Mouse (Mus musculus) forebrain, embryonic 10.5 days (tissue): ENCODE data around the gene Ckm. TPM values are rescaled to one million over a fixed set of nuclear protein-coding genes. Genes with fewer than 3 reads are reported as not detected.

Experiments
- DNase-seq: peaks from one replicate; pipeline ENCODE4 v3.0.0-alpha.2; 2017; ENCODE audit warnings: low spot score; ENCODE audit errors: extremely low spot score
- H3K27ac ChIP-seq: fragments of 300-500 bp; sonication (generic); 2 replicates; pipeline ENCODE4 v1.5.1; 2016; ENCODE audit warnings: mild to moderate bottlenecking
- H3K27me3 ChIP-seq: fragments of 300-500 bp; sonication (generic); 2 replicates; pipeline ENCODE4 v1.6.1; 2016; ENCODE audit warnings: mild to moderate bottlenecking; ENCODE audit not compliant: poor library complexity, severe bottlenecking
- H3K36me3 ChIP-seq: fragments of 300-500 bp; sonication (generic); replicated peaks from 2 replicates; pipeline ENCODE4 v1.6.1; 2016; ENCODE audit warnings: mild to moderate bottlenecking, moderate library complexity
- H3K4me1 ChIP-seq: fragments of 300-500 bp; sonication (generic); 2 replicates; pipeline ENCODE4 v1.6.1; 2016
- H3K4me3 ChIP-seq: fragments of 300-500 bp; sonication (generic); 2 replicates; pipeline ENCODE4 v1.5.1; 2016; ENCODE audit warnings: mild to moderate bottlenecking, moderate library complexity
- H3K9me3 ChIP-seq: fragments of 300-500 bp; sonication (generic); 2 replicates; pipeline ENCODE4 v1.6.1; 2016; ENCODE audit warnings: mild to moderate bottlenecking, moderate library complexity
- WGBS: fragments of 180-500 bp; shearing (Covaris S2); methylation state at CpG from one replicate; pipeline ENCODE4 v1.1.7; 2016; 5-methylcytosine and 5-hydroxymethylcytosine counted together
- polyA plus RNA-seq: library from polyadenylated mRNA; unstranded; fragments of >200 nt; fragmentation: Nextera tagmentation; extraction: Ambion mirVana; gene quantifications from 2 replicates; pipeline ENCODE4 v1.2.1, GENCODE M21; 2016

Gene Ckm
- polyA plus RNA-seq, 1 experiment from 2014 or later = not detected

DNA sequence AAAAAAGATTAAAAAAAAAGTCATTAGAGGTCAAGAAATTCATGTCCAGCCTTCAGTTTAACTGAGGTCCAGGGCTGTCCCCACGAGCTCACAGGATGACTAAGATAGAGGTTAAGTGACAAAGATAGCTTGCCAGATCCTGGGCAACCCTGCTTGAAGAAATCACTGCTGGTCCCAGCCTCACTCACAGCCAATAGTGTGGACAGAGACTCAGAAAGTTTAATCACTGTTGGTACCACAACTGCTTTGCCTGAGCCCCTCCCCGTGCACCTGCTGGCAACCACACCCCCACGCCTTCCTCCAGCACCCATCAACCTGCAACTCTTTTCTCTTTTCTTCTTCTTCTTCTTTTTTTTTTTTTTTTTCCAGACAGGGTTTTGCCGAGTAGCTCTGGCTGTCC, 19.5 kb downstream of the Ckm start:
- peaks cover 44% of the 10 kb centered on the region for H3K36me3 ChIP-seq
- no peaks in the 10 kb centered on the region for H3K9me3 ChIP-seq
- peaks cover 12% of the 10 kb centered on the region for H3K4me1 ChIP-seq
- 70% methylated on average over 4 of the region's 4 CpGs for WGBS
- no peak overlapping the region for H3K27ac ChIP-seq
- H3K27me3 ChIP-seq = peaks cover 45% of the 10 kb centered on the region
- DNase-seq = no peak
- H3K4me3 ChIP-seq = no peak overlapping the region

DNA sequence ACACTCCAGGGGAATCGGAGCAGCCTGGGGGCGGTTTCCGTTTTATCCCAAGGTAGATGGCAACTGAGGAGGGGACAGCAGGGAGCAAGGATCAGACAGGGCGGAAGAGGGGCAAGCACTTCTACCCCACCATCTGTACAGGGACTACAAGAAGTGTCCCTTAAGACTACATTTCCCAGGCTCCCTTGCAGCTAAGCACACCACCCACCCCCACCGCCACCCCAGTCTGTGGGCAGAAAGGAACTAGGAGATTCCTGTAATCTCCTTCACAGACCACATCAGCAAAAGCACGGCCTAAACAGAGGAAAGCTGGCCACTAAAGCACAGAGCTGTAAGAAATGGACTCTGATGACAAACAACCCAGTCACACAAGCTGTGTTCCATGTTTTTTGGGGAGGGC, 21.8 kb downstream of the Ckm start:
- WGBS = 71% methylated on average over 6 of the region's 6 CpGs
- Histone ChIP-seq H3K27me3 (peaks cover 22% of the 10 kb centered on the region), H3K4me1 (peaks cover 2% of the 10 kb centered on the region; the same call in 1 of the 2 replicates), H3K9me3 (no peaks in the 10 kb centered on the region), H3K36me3 (peaks cover 67% of the 10 kb centered on the region), H3K4me3 (no peak overlapping the region), H3K27ac (no peak overlapping the region)
- no peak for DNase-seq

DNA sequence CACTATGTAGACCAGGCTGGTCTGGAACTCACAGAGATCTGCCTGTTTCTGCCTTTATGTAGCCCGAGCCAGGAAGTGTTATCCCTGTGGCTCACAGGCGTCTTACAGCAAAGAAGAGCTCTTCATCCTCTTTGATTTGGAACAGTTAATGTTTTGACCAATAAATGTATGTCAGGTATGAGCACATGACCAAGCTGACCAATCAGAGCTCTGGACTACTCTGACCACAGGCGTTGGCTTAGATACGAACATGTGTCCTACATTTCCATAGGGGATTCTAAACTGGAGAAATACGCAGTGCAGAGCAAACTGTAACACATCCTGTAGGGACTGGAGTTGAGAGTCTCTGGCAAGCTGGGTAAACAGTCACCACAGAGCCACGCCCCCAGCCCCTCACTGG, 22.3 kb downstream of the Ckm start:
- WGBS = 91% methylated on average over 6 of the region's 6 CpGs
- no peak for DNase-seq
- no peaks in the 10 kb centered on the region for H3K9me3 ChIP-seq
- peaks cover 72% of the 10 kb centered on the region for H3K36me3 ChIP-seq
- no peak overlapping the region for H3K27ac ChIP-seq
- no peak overlapping the region for H3K4me3 ChIP-seq
- H3K27me3 ChIP-seq = peaks cover 16% of the 10 kb centered on the region
- no peaks in the 10 kb centered on the region for H3K4me1 ChIP-seq

DNA sequence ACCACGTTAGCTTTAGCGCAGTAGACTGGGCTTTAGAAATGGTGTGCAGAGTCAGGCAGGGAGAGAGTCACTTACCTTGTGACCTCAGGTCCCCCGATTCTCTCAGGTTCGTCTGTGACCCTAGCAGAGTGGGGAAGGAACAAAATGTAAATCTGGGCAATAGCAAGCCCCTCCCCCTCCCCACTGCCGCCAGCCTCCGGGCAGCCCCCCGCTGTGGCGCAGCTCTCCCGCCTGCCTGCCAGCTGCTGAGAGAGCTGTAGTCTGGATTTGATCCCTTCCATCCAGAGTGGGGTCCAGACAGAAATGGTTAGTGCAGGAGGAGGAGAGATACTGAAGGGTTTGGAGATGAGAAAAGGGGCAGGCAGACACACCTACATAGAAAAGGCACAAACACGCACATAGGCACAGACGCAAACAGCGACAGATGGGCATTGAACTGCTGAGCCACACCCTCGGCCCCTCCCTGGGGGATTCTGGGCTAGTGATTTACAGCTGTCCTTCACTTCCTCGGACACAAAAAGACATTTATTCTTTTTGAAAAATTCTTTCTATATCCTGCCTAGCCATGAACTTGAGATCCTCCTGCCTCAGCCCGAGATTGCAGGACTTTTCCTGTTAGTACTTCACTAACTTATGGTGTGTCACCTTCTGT, 23.5 kb downstream of the Ckm start:
- no peak for DNase-seq
- Histone ChIP-seq H3K27me3 (peaks cover 4% of the 10 kb centered on the region), H3K4me3 (no peak overlapping the region), H3K4me1 (no peaks in the 10 kb centered on the region), H3K27ac (no peak overlapping the region), H3K9me3 (peaks cover 9% of the 10 kb centered on the region; the same call in 1 of the 2 replicates), H3K36me3 (peaks cover 85% of the 10 kb centered on the region)
- 71% methylated on average over 15 of the region's 15 CpGs for WGBS

DNA sequence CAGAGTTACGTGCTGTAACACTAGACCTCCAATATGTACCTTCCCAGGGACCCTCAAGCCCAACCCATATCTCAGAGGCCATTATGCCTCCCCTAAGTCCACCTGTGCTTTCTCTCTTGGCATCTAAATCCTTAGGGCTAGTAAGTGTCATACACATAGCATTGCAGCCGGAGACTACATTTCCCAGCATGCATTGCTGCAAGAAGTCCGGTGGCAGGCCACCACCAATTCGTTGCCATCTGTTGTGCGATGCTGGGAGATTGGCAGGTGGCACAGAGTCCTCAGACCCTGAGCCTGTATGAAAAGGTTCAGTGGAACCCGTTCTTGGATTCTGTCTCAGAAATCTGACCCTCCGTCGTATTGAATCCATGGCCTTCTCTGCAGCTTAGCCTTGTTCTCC, 25.1 kb downstream of the Ckm start:
- H3K27ac ChIP-seq = no peak overlapping the region
- H3K27me3 ChIP-seq = no peaks in the 10 kb centered on the region
- H3K36me3 ChIP-seq = peaks cover 100% of the 10 kb centered on the region
- WGBS = 72% methylated on average over 8 of the region's 8 CpGs
- peaks cover 11% of the 10 kb centered on the region; the same call in 1 of the 2 replicates for H3K9me3 ChIP-seq
- no peak for DNase-seq
- H3K4me3 ChIP-seq = no peak overlapping the region
- no peaks in the 10 kb centered on the region for H3K4me1 ChIP-seq

DNA sequence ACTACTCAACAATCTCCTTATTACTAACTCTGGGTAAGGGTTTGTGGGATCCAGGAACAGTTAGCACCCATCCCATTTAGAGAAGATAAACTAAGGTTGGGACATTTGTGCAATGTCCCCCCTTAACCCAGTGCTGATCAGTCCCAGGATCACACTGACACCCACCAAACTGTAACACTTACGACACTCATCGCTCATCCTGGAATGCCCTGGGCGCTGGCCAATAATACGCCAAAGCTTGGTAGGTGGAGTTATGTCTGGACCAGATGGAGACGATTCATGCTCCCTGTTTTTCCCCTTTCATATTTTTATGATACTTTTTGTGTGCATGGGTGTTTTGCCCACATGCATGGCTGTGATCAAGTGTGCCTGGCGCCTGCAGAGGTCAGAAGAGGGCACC, 25.8 kb downstream of the Ckm start:
- peaks cover 11% of the 10 kb centered on the region; the same call in 1 of the 2 replicates for H3K9me3 ChIP-seq
- no peak overlapping the region for H3K4me3 ChIP-seq
- no peaks in the 10 kb centered on the region for H3K27me3 ChIP-seq
- DNase-seq = no peak
- peaks cover 100% of the 10 kb centered on the region for H3K36me3 ChIP-seq
- H3K4me1 ChIP-seq = no peaks in the 10 kb centered on the region
- 93% methylated on average over 6 of the region's 6 CpGs for WGBS
- H3K27ac ChIP-seq = no peak overlapping the region

DNA sequence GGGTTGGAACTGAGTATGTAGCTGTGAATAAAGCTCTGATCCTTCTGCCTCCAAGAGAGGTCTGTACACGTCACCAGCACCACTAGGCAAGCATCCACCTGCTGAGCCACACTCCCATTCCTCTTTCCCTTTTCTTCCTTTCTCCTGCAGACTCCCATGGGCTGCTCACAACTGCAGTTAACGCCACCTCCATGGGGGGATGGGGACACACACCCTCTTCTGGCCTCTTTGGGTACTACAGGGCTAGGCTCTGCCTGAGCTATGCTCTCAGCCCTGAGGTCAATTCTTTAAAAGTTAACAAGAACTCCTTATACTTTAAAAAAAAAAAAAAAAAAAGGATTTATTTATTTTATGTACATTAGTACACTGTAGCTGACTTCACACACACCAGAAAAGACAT, 27.9 kb downstream of the Ckm start:
- Histone ChIP-seq H3K36me3 (peaks cover 100% of the 10 kb centered on the region), H3K4me3 (no peak overlapping the region), H3K9me3 (peaks cover 11% of the 10 kb centered on the region; the same call in 1 of the 2 replicates), H3K4me1 (no peaks in the 10 kb centered on the region), H3K27me3 (no peaks in the 10 kb centered on the region), H3K27ac (no peak overlapping the region)
- DNase-seq = no peak
- 86% methylated on average over 2 of the region's 2 CpGs for whole genome bisulfite sequencing

DNA sequence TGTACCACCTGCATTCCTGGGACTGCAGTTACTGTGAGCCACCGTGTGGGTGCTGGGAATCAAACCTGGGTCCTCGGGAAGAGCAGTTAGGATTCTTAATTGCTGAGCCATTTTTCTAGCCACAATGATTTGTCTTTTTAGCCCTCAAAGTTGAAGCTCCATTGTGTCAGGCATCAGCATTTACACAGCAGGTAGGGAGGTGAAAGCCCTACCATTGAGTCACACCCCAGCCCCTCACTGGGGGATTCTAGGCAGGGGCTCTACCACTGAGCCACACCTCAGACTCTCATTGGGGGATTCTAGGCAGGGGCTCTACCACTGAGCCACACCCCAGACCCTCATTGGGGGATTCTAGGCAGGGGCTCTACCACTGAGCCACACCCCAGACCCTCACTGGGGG, 31.7 kb downstream of the Ckm start:
- Histone ChIP-seq H3K27me3 (no peaks in the 10 kb centered on the region), H3K36me3 (peaks cover 98% of the 10 kb centered on the region), H3K9me3 (peaks cover 11% of the 10 kb centered on the region; the same call in 1 of the 2 replicates), H3K4me1 (no peaks in the 10 kb centered on the region), H3K4me3 (no peak overlapping the region), H3K27ac (no peak overlapping the region)
- WGBS = 94% methylated on average over 2 of the region's 2 CpGs
- DNase-seq = no peak

DNA sequence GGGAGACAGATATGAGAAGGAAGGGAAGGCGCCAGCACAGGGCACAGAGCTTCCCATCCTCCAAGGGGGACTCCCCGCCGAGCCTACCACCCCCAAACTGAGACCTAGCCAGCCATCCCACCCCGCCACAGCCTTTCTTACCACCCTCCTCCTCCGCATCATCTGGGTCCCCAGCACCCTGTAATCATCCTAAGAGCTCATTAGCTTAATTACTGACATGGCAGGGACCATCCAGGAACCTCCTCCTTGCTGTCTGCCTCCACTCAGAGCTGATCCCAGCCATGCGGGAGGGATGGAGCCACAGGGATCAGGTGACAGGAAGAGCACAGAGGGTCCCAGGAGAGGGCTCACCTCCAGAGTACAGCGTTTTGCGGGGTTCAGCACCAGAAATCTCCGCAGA, 32.5 kb downstream of the Ckm start:
- Histone ChIP-seq H3K4me3 (no peak overlapping the region), H3K27ac (no peak overlapping the region), H3K27me3 (no peaks in the 10 kb centered on the region), H3K4me1 (no peaks in the 10 kb centered on the region), H3K36me3 (peaks cover 98% of the 10 kb centered on the region), H3K9me3 (peaks cover 11% of the 10 kb centered on the region; the same call in 1 of the 2 replicates)
- no peak for DNase-seq
- 80% methylated on average over 9 of the region's 9 CpGs for WGBS

DNA sequence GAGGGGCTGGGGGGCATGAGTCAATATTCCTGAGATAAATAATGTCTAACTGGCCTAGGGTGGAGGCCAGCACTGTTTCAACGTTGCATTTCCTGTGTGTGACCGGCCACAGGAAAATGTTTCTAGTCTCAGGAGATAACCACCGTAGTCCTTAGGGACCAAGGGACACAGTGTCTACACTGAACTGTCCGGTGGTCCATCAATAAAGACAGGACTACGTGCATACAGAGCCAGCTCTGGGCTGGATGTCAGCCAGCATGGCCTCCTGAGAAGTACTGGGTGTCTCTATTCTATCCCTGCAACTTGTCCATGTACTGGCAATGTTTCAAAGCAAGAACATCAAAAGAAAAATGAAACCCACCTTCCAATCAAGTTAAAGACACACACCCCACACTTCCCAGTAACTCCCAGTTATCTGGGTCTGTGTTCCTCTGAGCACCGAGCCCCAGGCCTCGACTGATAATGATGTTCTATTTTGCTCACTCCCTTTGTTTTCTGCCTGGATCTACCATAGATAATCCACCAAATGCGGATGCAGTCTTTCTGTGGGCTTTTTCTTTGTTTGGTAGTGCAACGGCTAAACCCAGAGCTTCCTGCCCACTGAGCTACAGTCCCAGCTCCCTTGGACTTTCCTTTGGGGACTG, 37.0 kb downstream of the Ckm start:
- Histone ChIP-seq H3K36me3 (peaks cover 97% of the 10 kb centered on the region), H3K9me3 (no peaks in the 10 kb centered on the region)
- WGBS = 91% methylated on average over 9 of the region's 9 CpGs

DNA sequence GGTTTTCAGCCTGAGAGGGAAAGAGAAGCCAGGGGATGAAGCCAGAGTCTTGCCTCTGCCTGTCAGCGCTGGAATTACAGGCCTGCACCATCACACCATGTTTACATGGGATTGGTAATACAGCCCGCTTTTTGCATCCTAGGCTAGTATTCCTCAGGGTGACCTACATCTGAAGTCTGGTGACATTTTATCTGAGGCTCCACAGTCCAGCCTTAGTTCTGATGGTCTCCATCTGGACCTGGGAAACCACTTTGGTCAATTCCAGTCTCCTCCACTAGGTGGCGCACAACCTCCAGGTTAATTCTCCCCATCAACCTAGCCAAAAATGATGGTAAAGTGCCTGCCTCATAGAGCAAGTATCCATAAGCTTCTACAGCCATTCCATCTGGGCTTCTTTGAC, 38.8 kb downstream of the Ckm start:
- Histone ChIP-seq H3K9me3 (no peaks in the 10 kb centered on the region), H3K36me3 (peaks cover 97% of the 10 kb centered on the region), H3K4me1 (no peaks in the 10 kb centered on the region), H3K27me3 (no peaks in the 10 kb centered on the region), H3K27ac (no peak overlapping the region), H3K4me3 (no peak overlapping the region)
- WGBS = 40% methylated on average over 3 of the region's 3 CpGs
- DNase-seq = peak; percentile 74

More for the DNA sequence above, 37.0 kb downstream of the Ckm start:
- DNase-seq = no peak
- no peak overlapping the region for H3K27ac ChIP-seq
- H3K4me1 ChIP-seq = no peaks in the 10 kb centered on the region
- no peaks in the 10 kb centered on the region for H3K27me3 ChIP-seq
- no peak overlapping the region for H3K4me3 ChIP-seq

DNA sequence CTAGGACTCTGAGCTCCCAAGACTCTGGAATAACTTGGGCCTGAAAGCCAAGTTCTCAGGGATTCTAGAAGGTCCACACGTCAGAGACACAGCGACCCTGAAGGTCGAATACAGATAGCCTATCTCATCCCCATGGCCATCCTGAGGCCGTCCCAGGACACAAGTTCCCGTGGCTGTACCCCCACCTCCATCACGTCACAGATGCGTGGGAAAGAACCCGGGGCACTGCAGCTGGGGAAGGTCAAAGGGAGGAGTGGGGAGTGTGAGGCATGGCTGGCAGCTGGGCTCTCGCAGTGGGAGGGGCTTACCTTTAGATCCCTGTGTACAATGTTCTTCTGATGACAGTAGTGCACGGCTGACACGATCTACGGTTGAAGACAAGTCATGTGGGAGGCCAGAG, 40.2 kb downstream of the Ckm start:
- Histone ChIP-seq H3K9me3 (no peaks in the 10 kb centered on the region), H3K4me3 (no peak overlapping the region), H3K27me3 (no peaks in the 10 kb centered on the region), H3K4me1 (no peaks in the 10 kb centered on the region), H3K27ac (no peak overlapping the region), H3K36me3 (peaks cover 99% of the 10 kb centered on the region)
- 92% methylated on average over 12 of the region's 12 CpGs for WGBS
- DNase-seq = no peak

DNA sequence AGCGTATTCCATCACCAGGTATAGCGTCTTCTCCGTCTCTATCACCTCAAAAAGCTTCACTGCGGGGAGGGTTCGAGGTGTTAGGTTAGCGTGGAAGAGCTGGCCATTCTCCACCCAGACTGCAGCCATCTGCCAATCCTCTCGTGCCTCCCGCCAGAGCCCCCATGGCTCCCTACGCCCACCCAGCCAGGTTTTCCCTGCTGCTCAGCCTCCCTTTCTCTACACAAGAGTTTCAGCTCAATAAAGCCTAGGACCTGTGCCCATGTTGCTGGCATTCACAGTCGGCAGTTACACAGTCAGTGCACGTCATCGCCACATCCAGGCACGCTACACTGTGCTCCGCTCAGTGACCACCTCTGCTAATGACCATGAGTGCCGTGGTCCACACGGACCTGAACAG, 43.1 kb downstream of the Ckm start:
- DNase-seq = no peak
- peaks cover 99% of the 10 kb centered on the region for H3K36me3 ChIP-seq
- H3K27me3 ChIP-seq = no peaks in the 10 kb centered on the region
- H3K9me3 ChIP-seq = peaks cover 8% of the 10 kb centered on the region
- H3K27ac ChIP-seq = no peak overlapping the region
- no peak overlapping the region for H3K4me3 ChIP-seq
- H3K4me1 ChIP-seq = no peaks in the 10 kb centered on the region
- WGBS = 94% methylated on average over 16 of the region's 16 CpGs
